Mouse (Mus musculus) forebrain, embryonic 11.5 days (tissue): ENCODE measurements around the gene Tspan32. TPM values are rescaled to one million over a fixed set of nuclear protein-coding genes. Genes with fewer than 3 reads are reported as not detected.

Experiments used
- ATAC-seq: fragments of 200-750 bp; cut with Nextera tagmentation; replicated peaks from 2 replicates; pipeline ENCODE4 v1.8.0; 2017; ENCODE audit warnings: moderate TSS enrichment; ENCODE audit not compliant: low FRiP score
- DNase-seq: peaks from one replicate; pipeline ENCODE4 v3.0.0-alpha.2; 2017; ENCODE audit warnings: low spot score
- H3K27ac ChIP-seq: fragments of 300-500 bp; sonication (generic); 2 replicates; pipeline ENCODE4 v1.5.1; 2014; ENCODE audit warnings: low read depth, low read length
- H3K27me3 ChIP-seq: fragments of 300-500 bp; sonication (generic); 2 replicates; pipeline ENCODE4 v1.6.1; 2014; ENCODE audit warnings: mild to moderate bottlenecking, low read length, mixed read lengths; ENCODE audit not compliant: control insufficient read depth, insufficient read depth
- H3K36me3 ChIP-seq: fragments of 300-500 bp; sonication (generic); 2 replicates; pipeline ENCODE4 v1.6.1; 2014; ENCODE audit warnings: mild to moderate bottlenecking, low read length, moderate library complexity, mixed read lengths; ENCODE audit not compliant: control insufficient read depth, insufficient read depth
- H3K4me1 ChIP-seq: fragments of 300-500 bp; sonication (generic); replicated peaks from 2 replicates; pipeline ENCODE4 v1.6.1; 2014; ENCODE audit warnings: low read length, mixed read lengths; ENCODE audit not compliant: control insufficient read depth, insufficient read depth
- H3K4me2 ChIP-seq: fragments of 300-500 bp; sonication (generic); 2 replicates; pipeline ENCODE4 v1.6.1; 2014; ENCODE audit warnings: low read depth, mild to moderate bottlenecking, low read length, moderate library complexity, mixed read lengths; ENCODE audit not compliant: severe bottlenecking
- H3K4me3 ChIP-seq: fragments of 300-500 bp; sonication (generic); 2 replicates; pipeline ENCODE4 v1.5.1; 2014; ENCODE audit warnings: low read depth, low read length
- H3K9ac ChIP-seq: fragments of 300-500 bp; sonication (generic); 2 replicates; pipeline ENCODE4 v1.6.1; 2014; ENCODE audit warnings: low read length
- H3K9me3 ChIP-seq: fragments of 300-500 bp; sonication (generic); 2 replicates; pipeline ENCODE4 v1.6.1; 2016; ENCODE audit warnings: low read length, mixed read lengths; ENCODE audit not compliant: control insufficient read depth
- WGBS: fragments of 180-500 bp; shearing (Covaris S2); extraction: QIAGEN DNeasy Blood & Tissue Kit; methylation state at CpG from one replicate; pipeline ENCODE4 v1.1.7; 2014; 5-methylcytosine and 5-hydroxymethylcytosine counted together
- polyA plus RNA-seq: library from polyadenylated mRNA; unstranded; fragments of >200 nt; fragmentation: Nextera tagmentation; extraction: Ambion mirVana; gene quantifications from 2 replicates; pipeline ENCODE4 v1.2.1, GENCODE M21; 2014

Gene Tspan32
- 4.2 and 5.3 TPM in 2 replicates for polyA plus RNA-seq

GRCm38 (mm10) chr7:143004727-143005343 is at the start of gene Tspan32:
Tspan32 (plus strand) TSS chr7:143005046.
- Histone ChIP-seq H3K27ac (peak within 1 kb of the TSS; percentile 59), H3K36me3 (no peaks in the 10 kb centered on the region), H3K4me2 (no peak within 1 kb of the TSS), H3K27me3 (no peaks in the 10 kb centered on the region), H3K9ac (no peak within 1 kb of the TSS), H3K9me3 (no peaks in the 10 kb centered on the region), H3K4me3 (no peak within 1 kb of the TSS), H3K4me1 (0 out of 2 replicates have a peak, but pooled peaks cover 4% of the 10 kb centered on the region)
- ATAC-seq (peak; percentile 35; the same call in 1 of the 2 replicates), DNase-seq (no peak)
- 86% methylated on average over 4 of the region's 4 CpGs for WGBS

DNA sequence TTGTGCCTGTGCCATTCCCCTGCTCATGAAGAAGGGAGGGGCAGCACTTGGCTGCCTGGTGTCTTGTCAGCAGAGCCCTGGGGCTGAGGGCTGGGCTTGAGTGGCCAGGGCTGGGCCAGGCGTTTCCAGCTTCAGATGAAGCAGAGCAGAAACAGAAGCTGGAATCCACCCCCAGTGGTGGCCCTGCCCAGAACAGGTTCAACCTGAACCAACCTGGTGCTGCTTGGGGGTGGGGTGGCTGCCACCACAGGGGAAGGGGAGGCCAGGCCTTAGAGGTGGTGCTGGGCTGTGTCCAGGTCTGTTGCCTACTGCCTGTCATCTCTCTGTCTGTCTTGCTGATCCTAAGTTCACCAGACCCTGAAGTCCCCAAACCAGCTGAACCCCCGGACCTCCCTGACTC is 48.8 kb upstream of the Tspan32 start:
- H3K36me3 ChIP-seq, result no peaks in the 10 kb centered on the region
- WGBS, result 80% methylated on average over 2 of the region's 2 CpGs
- ATAC-seq (no peak), DNase-seq (no peak)
- no peak overlapping the region for H3K4me3 ChIP-seq
- no peaks in the 10 kb centered on the region for H3K9me3 ChIP-seq
- H3K4me2 ChIP-seq, result no peak overlapping the region
- no peaks in the 10 kb centered on the region for H3K27me3 ChIP-seq
- no peaks in the 10 kb centered on the region for H3K4me1 ChIP-seq
- H3K9ac ChIP-seq, result no peak overlapping the region
- H3K27ac ChIP-seq, result no peak overlapping the region

DNA sequence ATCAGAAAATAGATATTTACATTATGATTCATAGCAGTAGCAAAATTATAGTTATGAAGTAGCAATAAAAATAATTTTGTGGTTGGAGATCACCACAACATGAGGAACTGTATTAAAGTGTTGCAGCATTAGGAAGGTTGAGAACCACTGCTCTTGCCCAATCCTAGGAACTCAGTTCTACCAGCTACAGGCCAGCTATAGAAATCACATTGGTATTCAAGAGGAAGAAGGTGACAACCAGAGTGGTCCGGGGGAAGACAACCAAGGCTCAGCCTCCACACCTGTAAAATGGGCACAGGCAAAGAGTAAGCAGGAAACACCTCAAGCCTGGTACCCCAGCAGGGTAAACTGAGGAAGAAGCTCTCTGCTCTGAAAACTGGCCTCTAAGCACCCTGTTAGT is 46.0 kb upstream of the Tspan32 start:
- WGBS, result 88% methylated on average over 1 of the region's 1 CpGs
- ATAC-seq (no peak), DNase-seq (no peak)
- H3K4me3 ChIP-seq, result no peak overlapping the region
- H3K27me3 ChIP-seq, result no peaks in the 10 kb centered on the region
- no peaks in the 10 kb centered on the region for H3K9me3 ChIP-seq
- H3K9ac ChIP-seq, result no peak overlapping the region
- no peaks in the 10 kb centered on the region for H3K36me3 ChIP-seq
- H3K27ac ChIP-seq, result no peak overlapping the region
- no peaks in the 10 kb centered on the region for H3K4me1 ChIP-seq
- H3K4me2 ChIP-seq, result no peak overlapping the region

- no peak for ATAC-seq
- WGBS, result 78% methylated on average over 4 of the region's 4 CpGs
- no peak for DNase-seq
These were observed 45.1 kb upstream of the Tspan32 start for GRCm38 (mm10) chr7:142959752-142960151.

GRCm38 (mm10) chr7:142967414-142967883 is 37.4 kb upstream of the Tspan32 start:
- peak; percentile 25; the same call in 1 of the 2 replicates for ATAC-seq

More at GRCm38 (mm10) chr7:142959752-142960151, 45.1 kb upstream of the Tspan32 start:
- Histone ChIP-seq H3K27me3 (no peaks in the 10 kb centered on the region), H3K27ac (no peak overlapping the region), H3K4me2 (no peak overlapping the region), H3K4me1 (no peaks in the 10 kb centered on the region), H3K9me3 (no peaks in the 10 kb centered on the region), H3K36me3 (no peaks in the 10 kb centered on the region), H3K4me3 (no peak overlapping the region), H3K9ac (no peak overlapping the region)

GRCm38 (mm10) chr7:142967884-142968808 is 36.7 kb upstream of the Tspan32 start:
- Histone ChIP-seq H3K4me1 (peaks cover 7% of the 10 kb centered on the region; the same call in 1 of the 2 replicates), H3K9me3 (no peaks in the 10 kb centered on the region), H3K4me3 (peak overlapping the region; percentile 19), H3K27ac (no peak overlapping the region), H3K27me3 (peaks cover 67% of the 10 kb centered on the region), H3K9ac (no peak overlapping the region), H3K36me3 (no peaks in the 10 kb centered on the region), H3K4me2 (peak overlapping the region; percentile 50)
- peak; percentile 83 for DNase-seq
- under 1% methylated on average over 87 of the region's 90 CpGs for WGBS
- peak; percentile 62; the same call in 1 of the 2 replicates for ATAC-seq

More at GRCm38 (mm10) chr7:142967414-142967883, 37.4 kb upstream of the Tspan32 start:
- Histone ChIP-seq H3K4me2 (peak overlapping the region; percentile 50), H3K27ac (no peak overlapping the region), H3K36me3 (no peaks in the 10 kb centered on the region), H3K4me3 (peak overlapping the region; percentile 19), H3K9ac (no peak overlapping the region), H3K27me3 (peaks cover 67% of the 10 kb centered on the region), H3K9me3 (no peaks in the 10 kb centered on the region), H3K4me1 (peaks cover 7% of the 10 kb centered on the region; the same call in 1 of the 2 replicates)
- under 1% methylated on average over 36 of the region's 36 CpGs for WGBS
- DNase-seq, result peak; percentile 70

DNA sequence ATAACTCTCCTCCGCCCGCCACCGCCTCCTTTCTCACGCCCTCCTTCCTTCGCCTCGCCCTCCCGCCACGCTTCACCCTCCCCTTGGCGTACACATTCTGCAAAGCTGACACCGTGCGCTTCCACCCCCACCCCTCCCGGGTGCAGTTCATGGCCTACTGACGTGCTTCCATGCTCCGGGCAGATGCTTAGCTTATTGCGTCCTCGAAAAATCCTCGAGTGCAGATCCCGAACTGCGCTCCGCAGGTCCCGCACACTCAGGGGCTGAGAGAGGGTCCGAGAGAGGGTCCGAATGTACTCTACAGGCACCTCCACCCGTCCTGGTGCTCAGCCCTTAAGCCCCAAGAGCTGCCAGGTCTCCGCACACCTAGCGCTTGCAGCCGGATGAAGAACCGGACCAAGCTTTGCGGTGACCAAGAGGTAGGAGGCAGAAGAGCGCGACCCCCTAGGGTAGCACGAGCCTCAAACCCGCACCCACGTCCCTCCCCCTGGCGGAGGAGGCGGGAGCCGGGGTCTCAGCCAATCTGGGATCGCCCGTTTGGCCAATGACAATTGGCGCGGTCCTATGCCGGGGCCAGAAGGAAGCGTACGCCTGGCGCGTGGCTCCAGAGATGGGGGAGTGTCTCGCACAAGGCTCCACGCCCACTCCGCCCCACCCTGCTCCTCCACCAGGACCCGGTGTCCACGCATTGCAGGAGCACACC is 35.9 kb upstream of the Tspan32 start, which contains the start of gene Ascl2:
TSS of gene Ascl2 (minus strand) at position 456 of the 703 bp plus-strand sequence.
- peak; percentile 53 for ATAC-seq
- H3K4me3 ChIP-seq, result peak within 1 kb of the TSS; percentile 19
- H3K9me3 ChIP-seq, result no peaks in the 10 kb centered on the region
- peaks cover 7% of the 10 kb centered on the region; the same call in 1 of the 2 replicates for H3K4me1 ChIP-seq
- no peaks in the 10 kb centered on the region for H3K36me3 ChIP-seq
- no peak within 1 kb of the TSS for H3K9ac ChIP-seq
- peak within 1 kb of the TSS; percentile 50 for H3K4me2 ChIP-seq
- WGBS, result 2% methylated on average over 51 of the region's 51 CpGs
- DNase-seq, result peak; percentile 75
- peaks cover 67% of the 10 kb centered on the region for H3K27me3 ChIP-seq
- H3K27ac ChIP-seq, result no peak within 1 kb of the TSS

- no peak overlapping the region for H3K4me2 ChIP-seq
- 84% methylated on average over 4 of the region's 4 CpGs for WGBS
- no peak for DNase-seq
These were observed 22.9 kb upstream of the Tspan32 start for GRCm38 (mm10) chr7:142981908-142982307.

More at GRCm38 (mm10) chr7:142981908-142982307, 22.9 kb upstream of the Tspan32 start:
- Histone ChIP-seq H3K9ac (no peak overlapping the region), H3K4me3 (no peak overlapping the region), H3K4me1 (no peaks in the 10 kb centered on the region), H3K9me3 (no peaks in the 10 kb centered on the region), H3K36me3 (no peaks in the 10 kb centered on the region), H3K27me3 (no peaks in the 10 kb centered on the region), H3K27ac (no peak overlapping the region)
- ATAC-seq, result no peak
